Mouse (Mus musculus): Measurements from ENCODE around the gene Ywhab.

The Ywhab gene

GRCm38 (mm10) chr2:164009227-164009626, 14.5 kb downstream of the Ywhab start:
- DNase-seq (ENCODE audit: low spot score) = no peak

GRCm38 (mm10) chr2:164010496-164010895, 15.7 kb downstream of the Ywhab start:
- DNase-seq (ENCODE audit: low spot score) = no peak

- no peak for DNase-seq (ENCODE audit: low spot score)
Observed at GRCm38 (mm10) chr2:164010944-164011343, 16.2 kb downstream of the Ywhab start.

GRCm38 (mm10) chr2:164015304-164015703, 20.5 kb downstream of the Ywhab start:
- DNase-seq (ENCODE audit: low spot score) = no peak

GRCm38 (mm10) chr2:164018910-164019309, 24.1 kb downstream of the Ywhab start:
- no peak for DNase-seq (ENCODE audit: low spot score)

DNA sequence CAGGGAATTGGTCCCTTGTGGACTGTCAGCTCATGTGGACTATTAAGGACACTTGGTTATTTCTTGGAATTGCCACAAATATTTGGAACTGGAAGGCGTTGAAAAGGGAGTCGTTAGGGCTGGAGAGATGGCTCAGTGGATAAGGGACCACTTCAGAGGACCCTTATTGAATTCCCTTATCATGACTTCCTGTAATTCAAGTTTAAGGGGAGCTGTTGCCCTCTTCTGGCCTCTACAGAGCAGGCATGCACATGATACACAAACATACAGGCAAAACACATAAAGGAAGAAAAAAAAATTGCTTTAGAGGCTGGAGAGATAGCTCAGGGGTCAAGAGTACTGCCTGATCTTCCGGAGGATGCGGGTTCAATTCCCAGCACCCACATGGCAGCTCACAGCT, 25.2 kb downstream of the Ywhab start:
- DNase-seq (ENCODE audit: low spot score) = no peak

- DNase-seq (ENCODE audit: low spot score) = no peak
Observed at GRCm38 (mm10) chr2:164022104-164022503, 27.3 kb downstream of the Ywhab start.

GRCm38 (mm10) chr2:164025150-164025549, 30.4 kb downstream of the Ywhab start, which contains the start of gene Pabpc1l:
Gene Pabpc1l (plus strand): TSS chr2:164025450.
- DNase-seq (ENCODE audit: low spot score) = no peak

GRCm38 (mm10) chr2:164031147-164031546, 36.4 kb downstream of the Ywhab start:
- no peak for DNase-seq (ENCODE audit: low spot score)

DNA sequence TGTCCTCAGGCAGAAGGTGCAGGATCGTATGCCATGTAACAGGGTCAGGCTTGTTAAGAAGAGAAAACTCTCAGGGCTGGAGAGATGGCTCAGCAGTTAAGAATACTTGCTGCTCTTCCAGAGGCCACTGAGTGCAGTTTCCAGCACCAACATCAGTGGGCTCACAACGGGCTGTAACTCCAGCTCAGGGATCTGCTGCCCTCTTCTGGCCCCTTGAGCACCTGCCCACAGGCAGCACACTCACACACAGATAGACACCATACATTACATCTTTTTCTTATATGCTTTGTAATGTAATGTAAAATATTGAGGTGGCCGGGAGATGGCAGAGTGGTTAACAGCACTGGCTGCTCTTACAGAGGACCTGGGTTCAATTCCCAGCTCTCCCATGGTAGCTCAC, 38.2 kb downstream of the Ywhab start:
- DNase-seq (ENCODE audit: low spot score) = no peak

- no peak for DNase-seq (ENCODE audit: low spot score)
Observed at GRCm38 (mm10) chr2:164036520-164037019, 41.8 kb downstream of the Ywhab start.

DNA sequence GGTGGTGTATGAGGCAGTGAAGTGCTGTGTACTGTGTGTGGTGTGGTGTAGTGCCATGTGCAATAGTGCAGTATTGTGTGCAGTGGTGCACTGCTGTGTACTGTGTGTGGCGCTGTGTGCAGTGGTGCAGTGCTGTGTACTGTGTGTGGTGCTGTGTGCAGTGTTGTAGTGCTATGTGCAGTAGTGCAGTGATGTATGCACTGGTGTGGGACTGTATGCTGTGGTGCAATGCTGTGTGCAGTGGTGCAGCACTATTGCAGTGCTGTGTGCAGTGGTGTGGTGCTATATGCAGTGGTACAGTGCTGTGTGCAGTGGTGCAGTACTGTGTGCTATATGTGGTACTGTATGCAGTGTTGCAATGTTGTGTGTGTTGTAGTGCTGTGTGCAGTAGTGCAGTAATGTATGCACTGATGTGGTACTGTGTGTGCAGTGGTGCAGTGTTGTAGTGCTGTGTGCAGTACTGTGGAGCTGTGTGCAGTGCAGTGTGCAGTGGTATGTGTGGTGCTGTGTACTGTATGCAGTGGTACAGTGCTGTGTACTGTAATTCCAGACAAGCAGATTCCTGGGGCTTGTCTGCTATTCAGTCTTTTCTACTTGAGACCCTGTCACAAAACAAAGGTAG, 43.8 kb downstream of the Ywhab start:
- no peak for DNase-seq (ENCODE audit: low spot score)

DNA sequence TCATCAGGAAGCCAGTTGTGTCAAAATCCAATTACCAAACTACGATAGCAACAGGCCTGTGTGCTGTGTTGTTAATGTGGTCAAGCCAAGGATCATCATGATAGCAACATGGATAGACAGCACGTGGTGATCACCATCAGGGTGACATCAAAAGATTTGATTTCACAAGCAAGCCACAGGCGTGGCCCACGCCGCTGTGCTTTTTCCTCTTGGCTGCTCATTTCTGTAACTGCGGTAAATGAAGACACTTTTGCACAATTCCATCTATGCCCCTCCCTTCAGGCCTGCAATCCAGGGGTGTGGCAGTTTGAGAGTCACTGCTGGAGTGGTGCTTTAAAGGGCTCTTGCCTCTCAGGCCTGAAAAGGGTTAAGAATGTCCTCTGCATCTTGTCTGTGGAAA, 46.2 kb downstream of the Ywhab start:
- DNase-seq (ENCODE audit: low spot score) = no peak

DNA sequence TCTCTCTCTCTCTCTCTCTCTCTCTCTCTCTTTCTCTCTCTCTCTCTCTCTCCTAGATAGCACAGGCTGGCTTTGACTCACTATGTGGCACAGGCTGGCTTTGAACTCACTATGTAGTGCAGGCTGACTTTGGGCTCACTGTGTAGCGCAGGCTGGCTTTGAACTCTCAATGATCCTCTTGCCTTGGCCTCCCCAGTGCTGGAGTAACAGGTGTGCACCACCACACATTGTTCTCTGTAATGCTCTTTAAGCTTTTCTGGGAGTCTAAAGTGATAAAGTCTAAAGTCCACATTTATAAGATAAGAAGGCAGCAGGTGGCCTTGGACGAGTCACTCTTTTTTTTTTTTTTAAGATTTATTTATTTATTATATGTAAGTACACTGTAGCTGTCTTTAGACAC, 46.8 kb downstream of the Ywhab start:
- DNase-seq (ENCODE audit: low spot score) = no peak

GRCm38 (mm10) chr2:164047197-164047690, 52.5 kb downstream of the Ywhab start:
- no peak for DNase-seq (ENCODE audit: low spot score)

DNA sequence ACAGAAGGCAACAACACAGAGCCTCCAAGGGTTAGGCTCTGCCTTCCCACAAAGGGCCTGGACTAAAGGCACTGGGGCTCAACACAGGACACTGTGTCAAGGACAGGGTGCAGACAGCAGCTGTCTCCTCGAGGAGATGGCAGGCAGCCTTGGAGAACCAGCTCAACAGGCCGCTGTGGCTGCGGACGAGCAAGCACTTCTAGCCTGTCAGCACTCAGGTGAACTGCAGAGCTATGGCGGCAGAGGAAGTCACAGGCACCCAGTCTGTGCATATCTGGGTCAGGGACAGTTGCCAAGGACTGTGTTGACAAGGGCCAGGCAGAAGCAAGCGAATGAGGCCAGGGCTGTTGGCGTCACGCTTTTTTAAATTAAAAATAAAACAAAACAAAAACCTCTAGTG, 59.0 kb downstream of the Ywhab start:
- DNase-seq (ENCODE audit: low spot score) = no peak

- no peak for DNase-seq (ENCODE audit: low spot score)
Observed at GRCm38 (mm10) chr2:164054671-164055070, 59.9 kb downstream of the Ywhab start.

GRCm38 (mm10) chr2:164059634-164060235, 65.0 kb downstream of the Ywhab start:
- no peak for DNase-seq (ENCODE audit: low spot score)

Measured in testis, postnatal 14 days (tissue).